Mouse (Mus musculus) heart, postnatal 0 days (tissue): ENCODE results near the gene Capg.

Experiments
- CTCF ChIP-seq: IDR thresholded peaks from 2 replicates; pipeline ENCODE4 v1.5.1; 2016; ENCODE audit warnings: antibody characterized with exemption, control low read depth, low read depth
- EP300 ChIP-seq: IDR thresholded peaks from 2 replicates; pipeline ENCODE4 v1.6.1; 2016; ENCODE audit warnings: antibody characterized with exemption, low read depth

- TF ChIP-seq EP300 (no peak), CTCF (no peak)
These were observed 5.8 kb downstream of the Capg start for GRCm38 (mm10) chr6:72550025-72550424.
